Mouse (Mus musculus) CD4-positive, CD25-positive, alpha-beta regulatory T cell, adult 4 months (primary cell): Measurements from ENCODE around the gene Mcts2. TPM values are rescaled to one million over a fixed set of nuclear protein-coding genes. Genes with fewer than 3 reads are reported as not detected.
"Not testable (repeated sequence)": the region's sequence is repeated elsewhere in the genome, so short reads cannot be mapped to it uniquely, and the experiment has no call there.

Experiments
- ATAC-seq: one replicate; pipeline ENCODE4 v1.8.0; 2017
- polyA plus RNA-seq, 2 experiments: library from polyadenylated mRNA; unstranded; fragments of 100-300 nt; shearing (Covaris generic); gene quantifications; one replicate each; pipeline ENCODE4 v1.2.1; 2017

Mcts2 gene
- 1 to 10 TPM; 3.7 to 3.9 TPM for polyA plus RNA-seq

- no peak for ATAC-seq
These were observed at the start of gene Mcts2 for GRCm38 (mm10) chr2:152686806-152687267. Gene Mcts2, plus strand, starts transcription at chr2:152687035.

- ATAC-seq: no peak
These were observed 49.5 kb upstream of the Mcts2 start for GRCm38 (mm10) chr2:152637381-152637780.

GRCm38 (mm10) chr2:152638865-152639264 lies 48.0 kb upstream of the Mcts2 start:
- ATAC-seq: no peak

- ATAC-seq: no peak
These were observed 47.3 kb upstream of the Mcts2 start for GRCm38 (mm10) chr2:152639406-152640113.

- ATAC-seq: no peak
These were observed 33.8 kb upstream of the Mcts2 start for GRCm38 (mm10) chr2:152652901-152653620.

GRCm38 (mm10) chr2:152653874-152654715 lies 32.7 kb upstream of the Mcts2 start:
- peak; percentile 61 for ATAC-seq

GRCm38 (mm10) chr2:152657398-152657797 lies 29.4 kb upstream of the Mcts2 start:
- ATAC-seq: no peak

- ATAC-seq: no peak
These were observed 25.7 kb upstream of the Mcts2 start for GRCm38 (mm10) chr2:152661163-152661562.

- ATAC-seq: not testable (repeated sequence)
These were observed 20.6 kb upstream of the Mcts2 start for GRCm38 (mm10) chr2:152666191-152666590.

- peak; percentile 78 for ATAC-seq
These were observed 17.6 kb upstream of the Mcts2 start, which contains the start of gene H13 for GRCm38 (mm10) chr2:152669256-152669638. Gene H13, plus strand, starts transcription at chr2:152669461.

- ATAC-seq: peak; percentile 27
These were observed 17.0 kb upstream of the Mcts2 start for GRCm38 (mm10) chr2:152669639-152670484.

GRCm38 (mm10) chr2:152670983-152671641 lies 15.7 kb upstream of the Mcts2 start:
- ATAC-seq: peak; percentile 41

- ATAC-seq: peak; percentile 72
These were observed 15.2 kb upstream of the Mcts2 start for GRCm38 (mm10) chr2:152671642-152671999.

GRCm38 (mm10) chr2:152672166-152672565 lies 14.7 kb upstream of the Mcts2 start:
- no peak for ATAC-seq

GRCm38 (mm10) chr2:152674148-152674547 lies 12.7 kb upstream of the Mcts2 start:
- ATAC-seq: no peak

GRCm38 (mm10) chr2:152675252-152675791 lies 11.5 kb upstream of the Mcts2 start:
- no peak for ATAC-seq

GRCm38 (mm10) chr2:152678302-152678701 lies 8.5 kb upstream of the Mcts2 start:
- ATAC-seq: peak; percentile 37

- ATAC-seq: no peak
These were observed 7.9 kb upstream of the Mcts2 start for GRCm38 (mm10) chr2:152678925-152679324.

GRCm38 (mm10) chr2:152679701-152680355 lies 7.0 kb upstream of the Mcts2 start:
- no peak for ATAC-seq

GRCm38 (mm10) chr2:152683086-152683485 lies 3.7 kb upstream of the Mcts2 start:
- ATAC-seq: no peak

GRCm38 (mm10) chr2:152686399-152686798 lies 436 bp upstream of the Mcts2 start:
- no peak for ATAC-seq
